Mouse (Mus musculus) A20 (cell line): ENCODE measurements around the gene Fam214b.

Experiments used
- DNase-seq: peaks from one replicate; pipeline ENCODE4 v3.0.0-alpha.2; 2011; ENCODE audit warnings: low read depth, low spot score

Fam214b gene

DNA sequence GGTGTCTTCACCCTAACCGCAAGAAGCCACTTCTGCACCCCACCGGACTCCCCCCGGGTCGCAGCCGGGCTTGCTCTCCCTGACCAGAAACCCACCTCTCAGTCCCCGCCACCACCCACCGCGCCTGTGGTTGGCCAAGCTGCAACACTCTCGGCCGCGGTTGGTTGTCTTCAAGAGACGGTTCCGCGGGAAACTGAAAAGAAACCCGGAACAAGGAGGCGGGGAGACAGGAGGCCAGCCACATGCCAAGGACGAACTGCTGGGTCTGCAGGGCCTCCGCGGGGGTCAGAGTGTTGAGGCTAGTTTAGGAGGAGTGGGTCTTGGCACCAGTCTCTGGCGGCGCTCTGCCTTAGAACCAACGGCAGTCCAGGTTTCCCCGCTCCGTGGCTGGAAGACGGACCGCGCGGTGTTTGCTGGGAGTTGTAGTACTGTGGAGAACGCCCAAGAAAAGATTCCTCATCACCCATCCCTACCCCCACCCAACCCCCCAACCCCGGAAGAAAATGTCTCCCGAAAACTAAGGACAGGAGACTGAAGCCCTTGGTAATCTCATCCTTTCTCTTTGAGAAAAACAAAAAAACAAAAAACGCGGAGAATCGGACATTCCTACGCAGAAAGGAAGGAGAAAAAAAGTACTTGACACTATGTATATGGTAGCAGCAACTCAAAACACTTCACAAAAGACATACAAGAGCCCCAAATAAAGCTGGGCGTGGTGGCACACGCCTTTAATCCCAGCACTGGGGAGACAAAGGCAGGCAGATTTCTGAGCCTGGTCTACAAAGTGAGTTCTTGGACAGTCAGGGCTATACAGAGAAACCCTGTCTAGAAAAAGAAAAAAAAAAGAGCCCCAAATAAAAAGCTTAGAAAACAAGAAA lies 35.6 kb downstream of the Fam214b start, which contains the start of gene Fancg:
Gene Fancg, minus strand, starts transcription at position 346 of the 878 bp plus-strand sequence.
- peak; percentile 92 for DNase-seq

DNA sequence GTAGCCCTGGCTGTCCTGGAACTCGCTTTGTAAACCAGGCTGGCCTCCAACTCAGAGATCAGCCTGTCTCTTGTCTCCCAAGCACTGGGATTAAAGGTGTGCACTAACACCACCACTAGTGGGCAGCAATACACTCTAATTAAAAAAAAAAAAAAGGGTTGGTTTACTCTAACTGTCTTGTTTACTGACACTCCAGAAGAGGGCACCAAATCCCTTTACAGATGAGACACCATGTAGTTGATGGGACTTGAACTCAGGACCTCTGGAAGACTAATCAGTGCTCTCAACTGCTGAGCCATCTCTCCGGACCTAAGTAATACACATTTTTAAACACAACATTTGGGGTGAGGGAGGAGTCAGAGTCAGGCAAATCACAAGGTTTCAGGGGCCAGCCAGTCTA lies 40.3 kb downstream of the Fam214b start:
- DNase-seq = peak; percentile 79

DNA sequence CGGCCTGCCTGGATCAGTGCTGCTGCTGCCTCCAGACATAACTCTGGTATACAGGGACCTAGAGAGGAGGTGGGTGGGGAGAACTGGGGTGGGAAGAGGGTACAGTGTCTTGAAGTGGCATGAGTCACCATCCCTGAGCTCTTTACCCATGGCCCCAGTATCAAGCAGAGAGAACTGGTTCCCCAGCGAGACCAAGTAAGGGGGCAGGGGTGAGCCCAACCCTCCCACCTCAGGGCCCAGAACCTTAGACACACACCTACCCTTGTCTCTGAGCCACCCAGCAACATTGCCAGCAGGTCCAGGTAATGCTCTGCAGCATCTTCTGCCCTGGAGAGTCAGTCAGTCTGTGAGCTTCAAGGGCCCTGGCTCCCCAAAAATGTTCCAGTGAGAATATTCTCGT lies 41.1 kb downstream of the Fam214b start:
- no peak for DNase-seq

DNA sequence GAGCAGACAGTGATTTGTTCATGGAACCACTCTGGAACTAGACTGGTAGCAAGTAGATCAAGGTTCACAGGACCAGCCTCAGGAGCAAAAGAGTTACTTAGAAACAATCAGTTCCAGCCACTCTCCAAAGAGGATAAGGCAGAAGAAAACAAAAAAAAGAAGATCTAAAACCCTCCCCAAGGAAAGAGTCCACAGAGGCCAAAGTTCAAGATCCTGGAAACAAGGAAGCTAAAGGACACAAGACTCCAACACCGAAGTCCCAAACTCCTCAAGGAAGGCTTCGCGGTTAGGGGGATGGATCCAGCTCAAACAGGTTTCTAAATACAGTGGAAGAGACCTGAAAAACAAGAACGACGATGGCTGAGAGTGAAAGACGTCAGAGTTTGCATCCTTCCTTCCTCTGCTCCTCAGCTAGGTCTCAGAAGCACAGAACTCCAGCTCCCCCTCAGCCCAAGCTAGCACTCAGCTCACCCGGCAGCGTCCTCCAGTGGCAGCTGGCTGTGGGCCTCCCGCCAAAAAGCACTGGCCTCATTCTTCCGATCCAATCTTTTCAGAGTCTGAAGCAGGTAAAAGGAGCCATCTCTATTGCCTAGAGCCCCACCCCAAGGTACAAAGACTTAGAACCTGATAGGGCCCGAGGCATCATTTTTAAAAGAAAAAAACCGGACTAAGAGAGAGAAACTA lies 43.1 kb downstream of the Fam214b start:
- peak; percentile 71 for DNase-seq

DNA sequence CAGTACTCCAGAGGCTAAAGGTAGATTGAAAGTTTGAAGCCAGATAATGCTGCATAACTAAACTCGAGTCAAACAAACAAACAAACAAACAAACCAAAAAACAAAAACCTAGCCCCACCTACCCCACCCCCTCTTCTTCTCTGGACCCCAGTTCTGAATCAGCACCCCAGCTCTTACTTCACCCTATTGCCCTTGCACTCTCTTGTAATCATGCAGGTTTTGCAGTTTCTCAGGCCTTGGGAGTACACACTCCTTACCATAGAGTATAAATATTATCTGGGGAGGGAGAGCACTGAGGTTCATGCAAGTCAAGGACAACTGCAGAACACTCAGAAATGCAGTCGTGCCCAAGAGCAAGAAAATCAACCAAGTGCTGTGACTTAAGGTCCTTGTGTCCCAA lies 44.7 kb downstream of the Fam214b start:
- DNase-seq = no peak

DNA sequence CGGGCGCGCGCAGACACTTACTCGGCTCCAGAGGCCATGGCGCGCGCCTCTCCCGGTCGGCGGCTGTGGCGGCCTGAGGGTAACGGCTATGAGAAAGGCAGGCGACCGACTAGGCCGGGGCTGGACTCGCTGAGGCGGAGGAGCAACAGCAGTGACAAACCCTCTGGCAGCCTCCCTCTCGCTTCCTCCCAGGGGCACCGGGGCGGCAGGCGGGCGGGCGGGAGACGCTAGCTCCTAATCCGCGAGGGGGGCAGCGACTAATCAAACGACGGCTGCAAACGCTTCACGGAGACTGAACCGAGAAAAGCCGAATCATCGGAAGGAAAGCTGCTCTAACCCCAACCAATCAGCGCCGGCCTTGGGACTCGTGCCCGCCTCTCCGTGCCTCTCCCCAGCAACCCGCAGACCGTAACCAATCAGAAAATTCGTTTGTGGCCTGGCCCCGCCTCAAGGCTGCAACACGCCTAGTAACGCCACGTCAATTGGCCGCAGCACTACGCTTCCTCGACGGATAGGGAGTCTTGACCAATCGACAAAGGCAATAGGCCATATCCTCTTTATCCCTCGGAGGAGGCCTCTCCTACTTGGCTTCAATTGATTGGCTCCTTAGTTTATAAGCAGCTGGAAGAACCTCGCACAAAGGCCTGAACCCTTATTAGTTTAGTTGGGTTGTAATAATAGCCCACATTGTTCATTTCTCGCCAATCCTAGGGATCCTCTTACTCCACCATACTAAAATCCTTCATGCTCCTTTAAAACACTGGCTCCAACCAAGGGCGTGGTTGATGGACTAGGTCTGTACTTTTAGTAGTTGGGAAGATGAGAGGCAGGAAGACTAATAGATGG lies 45.7 kb downstream of the Fam214b start, which contains the start of gene Vcp:
Gene Vcp, minus strand, starts transcription at position 367 of the 846 bp plus-strand sequence.
- peak; percentile 99 for DNase-seq

DNA sequence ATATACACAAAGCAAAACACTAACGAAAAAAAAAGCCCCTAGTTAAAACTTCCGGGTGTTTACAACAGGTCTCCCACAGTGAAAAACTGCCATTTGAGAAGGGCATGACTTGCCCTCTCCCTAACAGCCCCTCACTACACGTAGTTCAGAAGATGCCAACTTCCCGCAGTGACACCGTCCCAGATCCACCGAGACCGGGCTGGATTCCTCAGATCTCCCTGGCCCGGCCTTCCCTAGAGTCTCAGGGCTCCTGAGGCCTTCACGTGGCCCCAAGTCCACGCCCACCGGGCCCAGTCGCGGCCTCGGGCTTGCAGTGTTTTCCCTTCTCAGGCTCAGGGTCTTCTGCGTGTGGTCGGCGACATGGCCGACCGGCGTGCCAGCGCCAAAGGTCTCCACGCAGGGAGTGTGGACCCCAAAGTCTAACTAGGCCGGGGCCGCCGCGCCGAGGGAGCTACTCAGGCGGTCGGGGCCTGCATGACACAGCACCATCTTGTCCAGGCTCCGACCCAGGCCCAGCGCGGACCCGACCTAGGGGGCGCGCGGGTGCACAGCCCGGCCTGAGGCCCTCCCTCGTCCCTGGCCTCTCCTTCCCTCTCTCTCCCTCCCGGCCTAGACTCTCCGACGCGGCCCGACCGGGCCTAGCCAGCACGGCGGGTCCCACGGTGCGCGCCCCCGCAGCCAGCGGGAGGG lies 46.4 kb downstream of the Fam214b start:
- DNase-seq = peak; percentile 91

DNA sequence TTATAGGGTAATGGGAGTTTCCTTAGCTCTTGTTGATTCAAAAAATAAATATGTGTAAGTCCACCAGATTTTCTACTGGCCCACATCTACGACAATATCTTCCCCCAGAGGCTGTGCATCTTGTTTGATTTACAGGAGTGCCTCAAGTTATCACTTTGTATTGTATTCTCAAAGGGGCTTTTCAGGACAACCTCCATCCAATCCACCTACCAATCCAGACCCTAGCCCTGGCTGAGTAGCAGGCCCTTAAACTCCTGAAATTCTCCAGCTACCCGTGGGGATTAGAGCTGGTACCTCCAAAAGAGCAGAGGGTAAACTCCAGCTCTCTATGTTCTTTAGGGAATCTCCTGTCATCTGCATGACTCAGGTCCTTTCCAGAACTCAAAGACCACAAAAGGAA lies 48.0 kb downstream of the Fam214b start:
- DNase-seq = no peak

DNA sequence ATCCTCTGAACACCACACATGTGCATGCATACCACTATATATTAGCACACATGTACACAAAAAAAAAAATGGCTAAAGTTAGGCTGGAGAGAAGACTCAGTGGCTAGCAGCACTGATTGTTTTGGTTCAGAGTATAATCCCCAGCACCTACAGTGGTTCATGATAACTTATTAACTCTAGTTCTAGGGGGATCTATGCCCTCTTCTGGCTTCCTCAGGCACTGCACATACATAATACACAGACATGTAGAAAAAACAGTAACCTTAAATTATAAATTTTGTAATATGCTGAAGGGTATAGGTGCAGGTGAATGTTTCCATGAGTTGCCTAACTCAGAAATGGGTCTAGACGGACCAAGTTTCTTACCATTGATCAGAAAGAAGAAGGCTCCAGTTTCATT lies 57.7 kb downstream of the Fam214b start:
- DNase-seq = no peak
